Mouse (Mus musculus): Measurements from ENCODE around the gene Snx30. TPM values are rescaled to one million over a fixed set of nuclear protein-coding genes. Genes with fewer than 3 reads are reported as not detected.

Gene Snx30
- polyA plus RNA-seq, 1 experiment from 2014 or later, result 7.3 TPM

DNA sequence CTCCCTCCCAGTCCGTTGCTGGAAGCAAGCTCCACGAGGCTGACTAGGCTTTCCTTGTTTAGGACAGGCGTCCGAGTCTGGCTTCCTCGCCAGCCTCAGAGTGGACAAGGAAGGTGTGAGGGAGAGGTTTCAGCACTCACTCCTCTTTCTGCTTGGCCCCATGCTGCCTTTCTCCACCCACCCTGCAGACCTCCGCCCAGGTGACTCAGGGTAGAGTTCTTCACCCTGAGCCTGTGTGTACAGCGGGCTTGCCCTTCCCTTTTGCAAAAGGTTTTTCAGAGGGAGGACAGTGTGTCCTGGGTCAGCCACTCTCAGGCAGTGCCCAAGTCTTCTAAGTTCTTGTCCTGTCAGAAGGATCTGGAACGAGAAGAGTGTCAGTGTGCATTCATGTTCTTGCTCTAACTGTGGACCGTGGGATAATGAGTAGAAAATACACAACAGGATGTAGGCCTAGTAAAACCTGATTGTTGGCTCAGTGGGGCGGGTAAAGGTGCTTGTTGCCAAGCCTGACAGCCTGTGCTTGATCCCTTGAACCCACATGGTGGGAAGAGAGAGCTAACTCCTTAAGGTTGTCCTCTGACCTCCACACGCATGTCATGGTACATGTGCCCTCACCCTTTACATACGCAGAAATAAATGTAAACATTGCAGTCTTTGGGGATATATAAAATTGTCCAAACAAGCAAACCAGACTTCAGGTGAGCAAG lies 92.3 kb downstream of the Snx30 start:
- Histone ChIP-seq H3K9ac (no peak overlapping the region), H3K27me3 (replicated peaks) (no peaks in the 10 kb centered on the region), H3K4me1 (peaks cover 5% of the 10 kb centered on the region; the same call in 1 of the 2 replicates), H3K9me3 (no peaks in the 10 kb centered on the region), H3K27ac (peak overlapping the region; percentile 54), H3K36me3 (peaks cover 8% of the 10 kb centered on the region; the same call in 1 of the 2 replicates), H3K4me2 (no peak overlapping the region), H3K4me3 (replicated peaks) (no peak overlapping the region)
- ATAC-seq (ENCODE audit: insufficient read depth, low FRiP score, low read depth), result 0 out of 2 replicates have a peak, but pooled peaks have one; percentile 41
- 68% methylated on average over 12 of the region's 12 CpGs for WGBS

DNA sequence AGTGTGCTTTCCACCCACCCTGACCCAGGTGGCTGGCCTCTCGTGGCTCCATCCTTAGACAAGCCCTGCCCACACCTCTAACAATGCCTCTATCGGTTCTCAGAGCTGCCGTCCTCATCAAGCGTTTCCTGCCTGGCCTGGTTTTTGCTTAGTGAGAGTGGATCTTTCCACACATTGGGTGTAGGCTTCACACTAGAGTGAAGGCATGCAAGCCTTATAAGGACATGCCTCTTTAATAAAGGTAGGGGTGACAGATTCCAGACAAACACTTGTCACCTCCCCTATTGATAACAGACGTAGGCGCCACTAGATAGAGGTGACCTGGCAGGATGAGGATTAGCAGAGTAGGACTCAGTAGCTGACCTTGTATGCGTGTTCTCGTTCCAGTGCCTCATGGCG lies 92.9 kb downstream of the Snx30 start:
- no peak overlapping the region for H3K4me3 ChIP-seq (replicated peaks)
- 0 out of 2 replicates have a peak overlapping the region, but pooled peaks have one; percentile 54 for H3K27ac ChIP-seq
- WGBS, result 66% methylated on average over 9 of the region's 9 CpGs
- H3K9ac ChIP-seq, result no peak overlapping the region
- H3K9me3 ChIP-seq, result no peaks in the 10 kb centered on the region
- no peaks in the 10 kb centered on the region for H3K27me3 ChIP-seq (replicated peaks)
- peak; percentile 15; the same call in 1 of the 2 replicates for ATAC-seq (ENCODE audit: insufficient read depth, low FRiP score, low read depth)
- peaks cover 8% of the 10 kb centered on the region; the same call in 1 of the 2 replicates for H3K36me3 ChIP-seq
- no peak overlapping the region for H3K4me2 ChIP-seq
- H3K4me1 ChIP-seq, result peaks cover 5% of the 10 kb centered on the region; the same call in 1 of the 2 replicates

DNA sequence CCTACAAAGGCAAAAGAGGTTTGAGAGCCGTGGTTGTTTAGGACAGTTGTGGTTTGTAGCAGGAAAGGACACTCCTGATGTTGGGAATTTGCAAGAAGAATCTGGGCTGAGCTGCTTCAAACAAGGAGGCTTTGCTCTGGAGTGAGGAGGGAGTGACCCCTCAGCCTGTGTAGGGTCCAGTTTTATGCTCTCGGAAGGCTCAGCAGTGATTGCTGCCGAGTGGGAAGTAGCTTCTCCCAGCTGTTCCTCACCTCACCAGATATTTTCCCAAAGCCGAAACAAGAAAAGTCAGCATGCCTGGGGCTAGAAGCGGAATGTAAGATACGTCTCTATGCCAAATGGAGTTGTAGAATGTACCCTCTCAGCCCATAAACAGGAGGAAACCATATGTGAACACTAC lies 96.2 kb downstream of the Snx30 start:
- H3K36me3 ChIP-seq, result peaks cover 4% of the 10 kb centered on the region; the same call in 1 of the 2 replicates
- H3K4me2 ChIP-seq, result no peak overlapping the region
- no peak overlapping the region for H3K9ac ChIP-seq
- H3K27ac ChIP-seq, result no peak overlapping the region
- H3K9me3 ChIP-seq, result no peaks in the 10 kb centered on the region
- ATAC-seq (ENCODE audit: insufficient read depth, low FRiP score, low read depth), result no peak
- WGBS, result 89% methylated on average over 6 of the region's 6 CpGs
- peaks cover 5% of the 10 kb centered on the region; the same call in 1 of the 2 replicates for H3K4me1 ChIP-seq
- H3K4me3 ChIP-seq (replicated peaks), result no peak overlapping the region
- H3K27me3 ChIP-seq (replicated peaks), result no peaks in the 10 kb centered on the region

DNA sequence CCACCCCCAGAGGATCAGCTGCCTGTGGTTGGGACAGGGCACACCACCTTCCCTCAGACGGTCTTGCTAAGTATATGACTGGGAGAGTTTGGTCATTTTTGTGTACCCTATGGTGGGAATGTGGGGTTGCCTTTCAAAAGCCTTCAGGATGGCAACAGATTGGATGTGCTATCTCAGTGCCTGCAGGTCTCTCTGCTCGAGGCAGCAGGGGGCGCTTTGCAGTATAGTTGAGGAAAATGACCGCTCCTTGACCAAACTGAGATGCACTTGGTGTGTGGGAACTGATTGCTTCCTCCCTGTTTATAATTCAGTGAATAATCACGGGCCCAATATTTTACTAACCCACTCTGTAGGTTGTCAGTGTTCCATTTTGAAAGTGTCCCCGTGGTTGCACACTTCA lies 96.9 kb downstream of the Snx30 start:
- no peaks in the 10 kb centered on the region for H3K9me3 ChIP-seq
- no peaks in the 10 kb centered on the region for H3K27me3 ChIP-seq (replicated peaks)
- ATAC-seq (ENCODE audit: insufficient read depth, low FRiP score, low read depth), result no peak
- no peak overlapping the region for H3K4me2 ChIP-seq
- no peak overlapping the region for H3K4me3 ChIP-seq (replicated peaks)
- 63% methylated on average over 6 of the region's 6 CpGs for whole genome bisulfite sequencing
- H3K9ac ChIP-seq, result no peak overlapping the region
- peaks cover 4% of the 10 kb centered on the region; the same call in 1 of the 2 replicates for H3K4me1 ChIP-seq
- H3K36me3 ChIP-seq, result peaks cover 4% of the 10 kb centered on the region; the same call in 1 of the 2 replicates
- no peak overlapping the region for H3K27ac ChIP-seq

DNA sequence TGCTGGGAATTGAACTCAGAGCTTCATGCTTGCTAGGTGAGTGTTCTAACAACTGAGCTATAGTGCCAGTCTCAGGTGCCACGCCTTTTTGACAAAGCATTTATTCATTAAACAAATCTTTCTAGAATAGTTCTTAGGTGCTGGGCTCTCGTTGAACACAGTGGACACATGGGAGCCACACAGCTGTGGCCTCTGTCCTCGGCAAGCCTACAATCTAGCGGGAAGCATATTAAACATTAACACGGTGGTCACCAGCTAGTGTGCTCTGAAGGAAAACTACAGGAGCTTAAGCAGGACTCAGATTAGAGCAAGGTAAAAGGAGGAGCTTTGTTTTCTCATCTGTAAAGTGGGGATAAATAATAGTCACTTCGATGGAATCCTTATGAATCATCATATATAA lies 101.5 kb downstream of the Snx30 start:
- ATAC-seq (ENCODE audit: insufficient read depth, low FRiP score, low read depth), result no peak; the same call in 1 of the 2 replicates
- H3K9ac ChIP-seq, result no peak overlapping the region
- H3K9me3 ChIP-seq, result no peaks in the 10 kb centered on the region
- WGBS, result 72% methylated on average over 6 of the region's 6 CpGs
- H3K36me3 ChIP-seq, result no peaks in the 10 kb centered on the region
- no peaks in the 10 kb centered on the region for H3K27me3 ChIP-seq (replicated peaks)
- H3K4me2 ChIP-seq, result no peak overlapping the region
- H3K4me3 ChIP-seq (replicated peaks), result no peak overlapping the region
- H3K27ac ChIP-seq, result no peak overlapping the region
- no peaks in the 10 kb centered on the region for H3K4me1 ChIP-seq

DNA sequence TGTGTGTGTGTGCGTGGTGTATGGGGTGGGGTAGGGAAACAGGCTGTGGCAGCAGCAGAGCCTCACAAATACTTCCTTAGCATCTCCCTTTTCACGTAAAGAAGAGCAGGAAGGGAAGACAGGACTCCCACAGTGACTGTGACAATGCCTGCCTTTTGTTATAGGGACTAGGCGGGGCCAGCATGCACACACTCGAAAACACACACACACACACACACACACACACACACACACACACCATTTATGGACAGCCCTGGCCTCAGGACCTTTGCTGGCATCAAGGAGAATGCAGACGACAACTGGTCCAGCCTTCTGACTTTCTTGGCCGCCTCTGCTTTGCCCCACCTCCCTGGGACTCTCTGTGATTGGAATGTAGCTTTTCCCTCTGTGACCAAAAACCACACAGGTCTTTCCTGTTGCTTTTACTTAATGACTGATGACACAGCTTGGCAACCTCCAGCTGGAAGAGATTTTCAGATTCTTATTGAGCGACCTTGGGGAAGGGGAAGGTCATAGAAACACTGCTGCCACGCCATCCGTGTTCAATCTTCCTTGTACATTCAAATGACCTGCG lies 102.1 kb downstream of the Snx30 start:
- Histone ChIP-seq H3K9ac (no peak overlapping the region), H3K4me2 (no peak overlapping the region), H3K4me3 (replicated peaks) (no peak overlapping the region), H3K27me3 (replicated peaks) (no peaks in the 10 kb centered on the region), H3K27ac (no peak overlapping the region), H3K4me1 (no peaks in the 10 kb centered on the region), H3K9me3 (no peaks in the 10 kb centered on the region), H3K36me3 (no peaks in the 10 kb centered on the region)
- WGBS, result 41% methylated on average over 10 of the region's 10 CpGs
- no peak for ATAC-seq (ENCODE audit: insufficient read depth, low FRiP score, low read depth)

DNA sequence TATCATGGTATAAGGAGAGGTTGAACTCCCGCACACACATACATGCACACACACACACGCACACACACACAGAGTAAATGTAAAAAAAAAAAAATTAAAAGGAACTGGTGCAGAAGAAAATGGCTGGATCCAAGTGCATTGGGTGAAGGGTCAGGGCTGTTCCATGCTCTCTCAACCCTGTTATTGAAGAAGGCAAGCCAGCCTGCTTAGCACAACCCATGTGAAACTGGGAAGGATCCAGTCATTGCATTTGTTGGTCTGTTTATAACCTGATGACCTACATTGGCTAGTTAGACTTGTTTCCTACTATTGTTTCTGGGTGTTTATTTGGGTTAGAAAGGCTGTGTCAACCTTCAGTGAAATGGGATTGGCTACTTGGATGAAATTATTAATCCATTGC lies 103.1 kb downstream of the Snx30 start:
- Histone ChIP-seq H3K4me1 (no peaks in the 10 kb centered on the region), H3K4me3 (replicated peaks) (no peak overlapping the region), H3K27ac (no peak overlapping the region), H3K9me3 (no peaks in the 10 kb centered on the region), H3K9ac (no peak overlapping the region), H3K4me2 (no peak overlapping the region), H3K36me3 (no peaks in the 10 kb centered on the region), H3K27me3 (replicated peaks) (no peaks in the 10 kb centered on the region)
- ATAC-seq (ENCODE audit: insufficient read depth, low FRiP score, low read depth), result no peak
- WGBS, result 92% methylated on average over 2 of the region's 2 CpGs

DNA sequence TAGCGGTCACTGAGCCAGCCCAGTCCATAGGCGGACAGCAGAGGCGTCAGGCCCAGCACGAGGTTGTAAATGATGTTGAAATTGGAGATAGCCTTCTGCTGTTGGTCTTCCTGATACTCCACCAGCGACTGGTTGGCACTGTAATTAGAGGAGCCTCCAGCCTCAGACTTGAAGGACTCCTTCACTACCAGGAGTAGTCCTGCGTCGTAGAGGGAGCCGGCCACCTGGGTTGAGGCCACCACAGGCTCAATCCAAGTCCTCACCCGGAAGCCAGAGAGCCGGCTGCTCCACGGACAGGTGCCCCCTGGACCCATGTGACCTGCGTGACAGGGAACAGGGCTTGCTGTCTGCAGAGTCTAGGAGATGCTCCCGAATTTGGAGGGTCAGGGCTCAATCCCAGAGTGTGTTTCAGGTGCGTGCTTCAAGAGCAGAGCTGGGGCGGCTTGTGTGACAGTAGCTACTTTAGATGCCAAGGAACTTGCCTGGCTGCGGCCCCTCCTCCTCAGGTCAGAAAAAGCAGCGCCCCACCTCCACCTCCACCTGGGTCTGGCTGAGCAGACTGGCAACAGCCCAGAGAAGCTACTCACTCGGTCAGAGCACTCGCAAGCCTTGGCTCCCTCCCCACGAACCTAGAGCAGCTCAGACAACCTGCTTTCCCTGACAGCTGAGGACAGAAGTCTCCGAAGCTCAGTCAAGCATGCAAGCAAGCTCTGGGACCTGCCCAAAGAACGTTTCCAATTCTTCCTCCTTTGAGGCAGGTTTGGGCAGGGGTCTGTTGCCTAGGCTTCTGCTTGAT lies 109.2 kb downstream of the Snx30 start, which contains the start of gene Slc46a2:
Gene Slc46a2 (minus strand): TSS at position 449 of the 796 bp plus-strand sequence.
- H3K4me2 ChIP-seq, result peak within 1 kb of the TSS; percentile 4; the same call in 1 of the 2 replicates
- H3K27me3 ChIP-seq (replicated peaks), result no peaks in the 10 kb centered on the region
- no peaks in the 10 kb centered on the region for H3K9me3 ChIP-seq
- 17% methylated on average over 22 of the region's 22 CpGs for WGBS
- H3K36me3 ChIP-seq, result no peaks in the 10 kb centered on the region
- no peaks in the 10 kb centered on the region for H3K4me1 ChIP-seq
- H3K27ac ChIP-seq, result no peak within 1 kb of the TSS
- peak; percentile 35; the same call in 1 of the 2 replicates for ATAC-seq (ENCODE audit: insufficient read depth, low FRiP score, low read depth)
- no peak within 1 kb of the TSS; the same call in 1 of the 2 replicates for H3K4me3 ChIP-seq (replicated peaks)
- no peak within 1 kb of the TSS for H3K9ac ChIP-seq

DNA sequence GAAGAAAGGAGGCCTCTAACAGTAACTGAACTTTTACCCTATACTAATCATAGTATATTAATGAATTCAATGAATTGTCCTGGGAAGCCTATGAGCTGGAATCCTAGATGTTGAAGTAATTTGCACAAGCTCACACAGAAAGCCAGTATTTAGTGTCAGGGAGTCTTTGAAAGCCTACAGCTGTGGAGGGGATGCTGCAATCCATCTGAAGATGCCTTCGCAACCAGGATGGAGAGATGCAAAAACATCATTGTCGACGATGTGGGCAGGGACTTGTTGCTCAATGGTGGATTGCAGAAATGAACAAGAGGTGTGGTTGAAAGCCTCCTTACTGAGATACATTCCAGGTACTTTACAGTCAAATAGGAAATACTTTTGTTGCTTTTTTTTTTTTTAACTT lies 112.3 kb downstream of the Snx30 start:
- Histone ChIP-seq H3K4me1 (no peaks in the 10 kb centered on the region), H3K27ac (no peak overlapping the region), H3K4me2 (no peak overlapping the region), H3K27me3 (replicated peaks) (no peaks in the 10 kb centered on the region), H3K9ac (no peak overlapping the region), H3K9me3 (no peaks in the 10 kb centered on the region), H3K4me3 (replicated peaks) (no peak overlapping the region), H3K36me3 (no peaks in the 10 kb centered on the region)
- no peak for ATAC-seq (ENCODE audit: insufficient read depth, low FRiP score, low read depth)
- 78% methylated on average over 3 of the region's 3 CpGs for WGBS

DNA sequence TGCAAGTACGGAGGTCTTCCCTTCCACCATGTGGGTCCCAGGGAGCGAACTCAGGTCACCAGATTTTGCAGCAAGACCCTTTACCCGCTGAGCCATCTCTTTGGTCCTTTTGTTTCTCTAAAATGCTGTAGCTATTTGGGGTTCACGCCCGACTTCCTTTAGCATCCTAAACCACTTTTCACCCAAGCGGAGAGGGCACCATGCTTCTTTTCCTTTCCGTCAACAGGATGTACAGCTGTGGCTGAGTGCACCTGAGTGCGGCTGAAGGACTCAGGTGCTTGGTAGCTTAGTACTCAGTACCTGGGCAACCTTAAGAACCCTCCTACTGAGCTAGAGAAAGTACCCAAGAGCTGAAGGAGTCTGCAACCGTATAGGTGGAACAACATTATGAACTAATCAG lies 119.4 kb downstream of the Snx30 start:
- Histone ChIP-seq H3K36me3 (no peaks in the 10 kb centered on the region), H3K27me3 (replicated peaks) (no peaks in the 10 kb centered on the region), H3K27ac (no peak overlapping the region), H3K4me2 (no peak overlapping the region), H3K9me3 (no peaks in the 10 kb centered on the region), H3K4me3 (replicated peaks) (no peak overlapping the region), H3K9ac (no peak overlapping the region), H3K4me1 (no peaks in the 10 kb centered on the region)
- ATAC-seq (ENCODE audit: insufficient read depth, low FRiP score, low read depth), result no peak
- 87% methylated on average over 9 of the region's 9 CpGs for WGBS

DNA sequence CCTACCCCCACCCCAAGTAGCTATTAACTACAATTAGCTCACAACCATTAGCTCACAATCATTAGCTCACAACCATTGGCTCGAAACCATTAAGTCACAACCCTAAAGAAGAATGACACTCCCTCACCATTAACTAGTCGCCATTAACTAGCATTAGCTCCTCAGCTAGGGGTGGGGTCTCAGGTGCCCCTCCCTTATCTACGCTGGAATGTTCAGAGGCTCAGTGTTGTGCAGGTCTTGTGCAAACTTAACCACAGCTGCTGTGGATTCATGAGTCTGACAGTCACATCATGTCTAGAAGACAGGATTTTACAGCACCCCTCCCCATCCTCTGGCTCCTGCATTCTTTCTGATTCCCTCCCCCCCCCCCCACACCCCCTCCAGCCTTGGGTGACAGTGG lies 122.0 kb downstream of the Snx30 start:
- 77% methylated on average over 3 of the region's 3 CpGs for WGBS
- Histone ChIP-seq H3K4me1 (no peaks in the 10 kb centered on the region), H3K9ac (no peak overlapping the region), H3K9me3 (no peaks in the 10 kb centered on the region), H3K4me3 (replicated peaks) (no peak overlapping the region), H3K27me3 (replicated peaks) (no peaks in the 10 kb centered on the region), H3K36me3 (no peaks in the 10 kb centered on the region), H3K27ac (no peak overlapping the region), H3K4me2 (no peak overlapping the region)
- no peak for ATAC-seq (ENCODE audit: insufficient read depth, low FRiP score, low read depth)

DNA sequence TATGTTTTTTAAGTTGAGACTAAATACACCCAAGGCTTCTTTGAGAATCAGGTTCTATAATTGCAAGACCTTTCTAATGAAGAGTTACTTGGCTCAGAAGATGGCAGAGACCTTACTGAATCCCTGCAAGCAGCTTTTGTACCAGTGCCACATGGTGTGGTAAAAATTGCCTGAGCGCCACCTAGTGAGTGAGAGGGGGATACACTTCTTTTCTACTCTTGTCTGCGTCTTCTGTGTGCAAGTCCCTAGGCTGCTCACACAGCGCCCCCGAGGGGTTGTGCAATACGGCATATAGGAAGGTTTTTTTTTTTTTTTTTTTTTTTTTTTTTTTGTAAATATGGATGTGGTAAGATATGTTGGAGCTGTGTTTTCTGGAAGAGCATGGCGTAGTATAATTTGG lies 122.7 kb downstream of the Snx30 start:
- peak; percentile 56; the same call in 1 of the 2 replicates for ATAC-seq (ENCODE audit: insufficient read depth, low FRiP score, low read depth)
- no peak overlapping the region for H3K4me3 ChIP-seq (replicated peaks)
- H3K36me3 ChIP-seq, result no peaks in the 10 kb centered on the region
- WGBS, result 17% methylated on average over 6 of the region's 6 CpGs
- H3K9ac ChIP-seq, result no peak overlapping the region
- no peaks in the 10 kb centered on the region for H3K27me3 ChIP-seq (replicated peaks)
- no peaks in the 10 kb centered on the region for H3K9me3 ChIP-seq
- H3K27ac ChIP-seq, result no peak overlapping the region
- no peaks in the 10 kb centered on the region for H3K4me1 ChIP-seq
- no peak overlapping the region for H3K4me2 ChIP-seq

Measured in stomach, embryonic 15.5 days (tissue).